Mouse (Mus musculus): Measurements from ENCODE around the gene Gm6583.

DNA sequence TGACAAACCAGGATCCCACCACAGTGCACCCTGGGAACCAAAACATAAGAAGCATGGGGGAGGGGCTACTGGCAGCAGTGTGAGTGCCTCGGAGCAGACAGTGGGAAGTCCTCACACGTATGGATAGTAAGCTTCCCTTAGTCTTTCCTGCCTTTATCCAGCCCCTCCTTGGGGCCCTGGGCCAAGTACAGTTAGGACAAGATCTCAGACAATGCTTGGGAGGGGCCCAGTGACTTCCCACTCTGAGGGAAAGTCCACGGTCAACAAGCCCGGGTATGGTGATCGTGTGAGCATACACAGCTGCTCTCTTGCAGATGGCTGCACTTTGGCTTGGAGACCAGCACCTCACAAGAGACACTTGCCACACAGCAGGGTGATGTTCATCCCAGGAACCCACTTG, 38.5 kb downstream of the Gm6583 start:
- TF ChIP-seq GATA1 (IDR thresholded peaks at IDR 0.05; ENCODE audit: low read length) = no peak
- TF ChIP-seq TAL1 (IDR thresholded peaks at IDR 0.05; ENCODE audit: low read length) = no peak
